Mouse (Mus musculus) lung, postnatal 0 days (tissue): ENCODE measurements around the gene Slc30a7. TPM values are rescaled to one million over a fixed set of nuclear protein-coding genes. Genes with fewer than 3 reads are reported as not detected.

ENCODE experiments used
- ATAC-seq: fragments of 200-750 bp; cut with Nextera tagmentation; 2 replicates; pipeline ENCODE4 v1.8.0; 2017; ENCODE audit warnings: moderate library complexity
- DNase-seq: peaks from one replicate; pipeline ENCODE4 v3.0.0-alpha.2; 2016; ENCODE audit warnings: low spot score
- H3K27ac ChIP-seq: fragments of 300-500 bp; sonication (generic); 2 replicates; pipeline ENCODE4 v1.5.1; 2014; ENCODE audit warnings: antibody characterized with exemption, mild to moderate bottlenecking, low read length, mixed read lengths
- H3K27me3 ChIP-seq: fragments of 300-500 bp; sonication (generic); replicated peaks from 2 replicates; pipeline ENCODE4 v1.6.1; 2014; ENCODE audit warnings: low read length, mixed read lengths; ENCODE audit not compliant: insufficient read depth
- H3K36me3 ChIP-seq: fragments of 300-500 bp; sonication (generic); 2 replicates; pipeline ENCODE4 v1.6.1; 2014; ENCODE audit warnings: low read length, mixed read lengths; ENCODE audit not compliant: insufficient read depth
- H3K4me1 ChIP-seq: fragments of 300-500 bp; sonication (generic); 2 replicates; pipeline ENCODE4 v1.6.1; 2014; ENCODE audit warnings: antibody characterized with exemption, low read depth, low read length, mixed read lengths; ENCODE audit not compliant: insufficient read depth
- H3K4me2 ChIP-seq: fragments of 300-500 bp; sonication (generic); replicated peaks from 2 replicates; pipeline ENCODE4 v1.6.1; 2014; ENCODE audit warnings: low read depth, mild to moderate bottlenecking, low read length, moderate library complexity, mixed read lengths
- H3K4me3 ChIP-seq: fragments of 300-500 bp; sonication (generic); 2 replicates; pipeline ENCODE4 v1.5.1; 2014; ENCODE audit warnings: low read depth, low read length
- H3K9ac ChIP-seq: fragments of 300-500 bp; sonication (generic); replicated peaks from 2 replicates; pipeline ENCODE4 v1.6.1; 2014; ENCODE audit warnings: low read depth, mild to moderate bottlenecking
- H3K9me3 ChIP-seq: fragments of 300-500 bp; sonication (generic); 2 replicates; pipeline ENCODE4 v1.6.1; 2016; ENCODE audit warnings: low read length, mixed read lengths
- CTCF ChIP-seq: IDR thresholded peaks from 2 replicates; pipeline ENCODE4 v1.5.1; 2016; ENCODE audit warnings: antibody characterized with exemption, mild to moderate bottlenecking
- EP300 ChIP-seq: IDR thresholded peaks from 2 replicates; pipeline ENCODE4 v1.6.1; 2016; ENCODE audit warnings: antibody characterized with exemption, mild to moderate bottlenecking, control low read depth
- WGBS: fragments of 180-500 bp; shearing (Covaris S2); extraction: QIAGEN DNeasy Blood & Tissue Kit; methylation state at CpG from one replicate; pipeline ENCODE4 v1.1.7; 2014; 5-methylcytosine and 5-hydroxymethylcytosine counted together
- polyA plus RNA-seq: library from polyadenylated mRNA; unstranded; fragments of >200 nt; fragmentation: Nextera tagmentation; extraction: Ambion mirVana; gene quantifications from 2 replicates; pipeline ENCODE4 v1.2.1, GENCODE M21; 2015

Gene Slc30a7
- polyA plus RNA-seq, 1 experiment from 2014 or later = 29.0 TPM

GRCm38 (mm10) chr3:115993025-115993424 lies 14.2 kb downstream of the Slc30a7 start:
- no peak overlapping the region for H3K4me3 ChIP-seq
- H3K9me3 ChIP-seq = peaks cover 2% of the 10 kb centered on the region; the same call in 1 of the 2 replicates
- 77% methylated on average over 10 of the region's 10 CpGs for WGBS
- no peak overlapping the region for H3K4me2 ChIP-seq
- ATAC-seq (no peak), DNase-seq (no peak)
- H3K4me1 ChIP-seq = no peaks in the 10 kb centered on the region
- H3K27ac ChIP-seq = no peak overlapping the region
- TF ChIP-seq EP300 (no peak), CTCF (no peak)
- no peak overlapping the region for H3K9ac ChIP-seq
- peaks cover 6% of the 10 kb centered on the region; the same call in 1 of the 2 replicates for H3K36me3 ChIP-seq
- no peaks in the 10 kb centered on the region for H3K27me3 ChIP-seq

- WGBS = 77% methylated on average over 4 of the region's 4 CpGs
- Histone ChIP-seq H3K9me3 (no peaks in the 10 kb centered on the region; the same call in 1 of the 2 replicates), H3K27ac (no peak overlapping the region)
Observed at GRCm38 (mm10) chr3:115992588-115992987, 14.6 kb downstream of the Slc30a7 start.

GRCm38 (mm10) chr3:115992103-115992502 lies 15.1 kb downstream of the Slc30a7 start:
- TF ChIP-seq EP300 = no peak
- TF ChIP-seq CTCF = no peak
- Histone ChIP-seq H3K9me3 (no peaks in the 10 kb centered on the region), H3K4me3 (no peak overlapping the region), H3K27ac (no peak overlapping the region), H3K4me1 (no peaks in the 10 kb centered on the region), H3K4me2 (no peak overlapping the region), H3K27me3 (no peaks in the 10 kb centered on the region), H3K9ac (0 out of 2 replicates have a peak overlapping the region, but pooled peaks have one; percentile 5), H3K36me3 (peaks cover 6% of the 10 kb centered on the region; the same call in 1 of the 2 replicates)
- ATAC-seq = no peak
- no peak for DNase-seq
- 40% methylated on average over 4 of the region's 4 CpGs for WGBS

More at GRCm38 (mm10) chr3:115992588-115992987, 14.6 kb downstream of the Slc30a7 start:
- no peaks in the 10 kb centered on the region for H3K27me3 ChIP-seq
- H3K4me3 ChIP-seq = no peak overlapping the region
- TF ChIP-seq CTCF = no peak
- TF ChIP-seq EP300 = no peak
- H3K4me2 ChIP-seq = no peak overlapping the region
- no peak for DNase-seq
- ATAC-seq = no peak
- H3K9ac ChIP-seq = no peak overlapping the region
- peaks cover 6% of the 10 kb centered on the region; the same call in 1 of the 2 replicates for H3K36me3 ChIP-seq
- no peaks in the 10 kb centered on the region for H3K4me1 ChIP-seq

GRCm38 (mm10) chr3:115985183-115985892 lies 21.9 kb downstream of the Slc30a7 start:
- TF ChIP-seq CTCF (no peak), EP300 (no peak)
- Histone ChIP-seq H3K4me1 (no peaks in the 10 kb centered on the region), H3K9ac (no peak overlapping the region), H3K27me3 (no peaks in the 10 kb centered on the region), H3K27ac (no peak overlapping the region), H3K36me3 (peaks cover 22% of the 10 kb centered on the region), H3K9me3 (no peaks in the 10 kb centered on the region), H3K4me2 (no peak overlapping the region), H3K4me3 (no peak overlapping the region)
- 60% methylated on average over 9 of the region's 9 CpGs for WGBS
- DNase-seq (peak; percentile 18), ATAC-seq (no peak)

GRCm38 (mm10) chr3:115984653-115985052 lies 22.6 kb downstream of the Slc30a7 start:
- ATAC-seq = no peak
- WGBS = 95% methylated on average over 9 of the region's 9 CpGs
- Histone ChIP-seq H3K36me3 (peaks cover 24% of the 10 kb centered on the region), H3K27me3 (no peaks in the 10 kb centered on the region), H3K9ac (no peak overlapping the region), H3K4me1 (no peaks in the 10 kb centered on the region), H3K27ac (no peak overlapping the region), H3K9me3 (no peaks in the 10 kb centered on the region), H3K4me2 (no peak overlapping the region), H3K4me3 (no peak overlapping the region)
- TF ChIP-seq EP300 (no peak), CTCF (no peak)
- no peak for DNase-seq

GRCm38 (mm10) chr3:115983217-115983616 lies 24.0 kb downstream of the Slc30a7 start:
- Histone ChIP-seq H3K9ac (no peak overlapping the region), H3K27ac (no peak overlapping the region), H3K4me2 (no peak overlapping the region), H3K4me1 (no peaks in the 10 kb centered on the region), H3K4me3 (no peak overlapping the region), H3K27me3 (no peaks in the 10 kb centered on the region), H3K9me3 (no peaks in the 10 kb centered on the region), H3K36me3 (peaks cover 20% of the 10 kb centered on the region)
- 91% methylated on average over 8 of the region's 8 CpGs for WGBS
- ATAC-seq (no peak), DNase-seq (no peak)
- TF ChIP-seq CTCF = no peak
